Mouse (Mus musculus) stomach, postnatal 0 days (tissue): ENCODE data around the gene Igsf3. TPM values are rescaled to one million over a fixed set of nuclear protein-coding genes. Genes with fewer than 3 reads are reported as not detected.

Experiments
- ATAC-seq: fragments of 200-750 bp; cut with Nextera tagmentation; 2 replicates; pipeline ENCODE4 v1.8.0; 2017; ENCODE audit not compliant: low FRiP score, low TSS enrichment
- DNase-seq: peaks from one replicate; pipeline ENCODE4 v3.0.0-alpha.2; 2016; ENCODE audit warnings: low spot score
- H3K27ac ChIP-seq: fragments of 300-500 bp; sonication (generic); replicated peaks from 2 replicates; pipeline ENCODE4 v1.5.1; 2014; ENCODE audit warnings: mild to moderate bottlenecking, control low read depth
- H3K27me3 ChIP-seq: fragments of 300-500 bp; sonication (generic); 2 replicates; pipeline ENCODE4 v1.6.1; 2014; ENCODE audit warnings: low read length; ENCODE audit not compliant: control insufficient read depth, insufficient read depth
- H3K36me3 ChIP-seq: fragments of 300-500 bp; sonication (generic); 2 replicates; pipeline ENCODE4 v1.6.1; 2014; ENCODE audit warnings: low read length, mixed read lengths; ENCODE audit not compliant: control insufficient read depth, insufficient read depth
- H3K4me1 ChIP-seq: fragments of 300-500 bp; sonication (generic); replicated peaks from 2 replicates; pipeline ENCODE4 v1.6.1; 2014; ENCODE audit warnings: antibody characterized with exemption; ENCODE audit not compliant: control insufficient read depth, insufficient read depth
- H3K4me2 ChIP-seq: fragments of 300-500 bp; sonication (generic); replicated peaks from 2 replicates; pipeline ENCODE4 v1.6.1; 2014; ENCODE audit warnings: low read depth, mild to moderate bottlenecking, control low read depth, moderate library complexity
- H3K4me3 ChIP-seq: fragments of 300-500 bp; sonication (generic); 2 replicates; pipeline ENCODE4 v1.5.1; 2014; ENCODE audit warnings: low read depth, low read length, control low read depth
- H3K9ac ChIP-seq: fragments of 300-500 bp; sonication (generic); 2 replicates; pipeline ENCODE4 v1.6.1; 2014; ENCODE audit warnings: mild to moderate bottlenecking, low read length, control low read depth, mixed read lengths
- H3K9me3 ChIP-seq: fragments of 300-500 bp; sonication (generic); 2 replicates; pipeline ENCODE4 v1.6.1; 2016; ENCODE audit warnings: low read length; ENCODE audit not compliant: control insufficient read depth
- CTCF ChIP-seq: IDR thresholded peaks from 2 replicates; pipeline ENCODE4 v1.5.1; 2016; ENCODE audit warnings: antibody characterized with exemption, low read depth, mild to moderate bottlenecking, moderate library complexity
- EP300 ChIP-seq: optimal IDR thresholded peaks from 2 replicates; pipeline ENCODE3; 2016; ENCODE audit warnings: antibody characterized with exemption
- WGBS: fragments of 180-500 bp; shearing (Covaris S2); extraction: QIAGEN DNeasy Blood & Tissue Kit; methylation state at CpG from one replicate; pipeline ENCODE4 v1.1.7; 2014; 5-methylcytosine and 5-hydroxymethylcytosine counted together
- polyA plus RNA-seq: library from polyadenylated mRNA; unstranded; fragments of >200 nt; fragmentation: Nextera tagmentation; extraction: Ambion mirVana; gene quantifications from 2 replicates; pipeline ENCODE4 v1.2.1, GENCODE M21; 2015

The Igsf3 gene
- polyA plus RNA-seq, 1 experiment from 2014 or later = 12.4 TPM

- no peaks in the 10 kb centered on the region for H3K27me3 ChIP-seq
- ATAC-seq (no peak), DNase-seq (no peak)
- no peak overlapping the region for H3K27ac ChIP-seq
- H3K4me2 ChIP-seq = no peak overlapping the region
- TF ChIP-seq CTCF (peak; percentile 16; the same call in 1 of the 2 replicates), EP300 (no peak)
- no peaks in the 10 kb centered on the region for H3K36me3 ChIP-seq
- H3K4me1 ChIP-seq = no peaks in the 10 kb centered on the region
- 78% methylated on average over 7 of the region's 7 CpGs for WGBS
- H3K4me3 ChIP-seq = no peak overlapping the region
- H3K9me3 ChIP-seq = no peaks in the 10 kb centered on the region
- H3K9ac ChIP-seq = no peak overlapping the region
Observed at GRCm38 (mm10) chr3:101488204-101488603, 111.3 kb downstream of the Igsf3 start.

GRCm38 (mm10) chr3:101490515-101490914, 113.6 kb downstream of the Igsf3 start:
- Histone ChIP-seq H3K4me2 (no peak overlapping the region), H3K27me3 (no peaks in the 10 kb centered on the region), H3K9ac (no peak overlapping the region), H3K36me3 (no peaks in the 10 kb centered on the region), H3K9me3 (no peaks in the 10 kb centered on the region), H3K4me3 (no peak overlapping the region), H3K4me1 (no peaks in the 10 kb centered on the region), H3K27ac (no peak overlapping the region)
- TF ChIP-seq CTCF (no peak), EP300 (no peak)
- ATAC-seq (no peak), DNase-seq (no peak)
- WGBS = 58% methylated on average over 9 of the region's 9 CpGs

- Histone ChIP-seq H3K4me3 (no peak overlapping the region), H3K27ac (no peak overlapping the region), H3K4me2 (no peak overlapping the region), H3K36me3 (no peaks in the 10 kb centered on the region), H3K9ac (no peak overlapping the region), H3K27me3 (no peaks in the 10 kb centered on the region), H3K9me3 (no peaks in the 10 kb centered on the region), H3K4me1 (no peaks in the 10 kb centered on the region)
- TF ChIP-seq CTCF (no peak), EP300 (no peak)
- ATAC-seq (no peak), DNase-seq (no peak)
- WGBS = 77% methylated on average over 6 of the region's 6 CpGs
Observed at GRCm38 (mm10) chr3:101492908-101493307, 116.0 kb downstream of the Igsf3 start.

- peak; percentile 89 for DNase-seq
- no peaks in the 10 kb centered on the region for H3K4me1 ChIP-seq
- WGBS = 33% methylated on average over 10 of the region's 10 CpGs
- H3K9me3 ChIP-seq = no peaks in the 10 kb centered on the region
- H3K27me3 ChIP-seq = no peaks in the 10 kb centered on the region
- H3K4me2 ChIP-seq = no peak overlapping the region
- H3K36me3 ChIP-seq = no peaks in the 10 kb centered on the region
- no peak overlapping the region for H3K27ac ChIP-seq
- no peak overlapping the region for H3K9ac ChIP-seq
- no peak overlapping the region for H3K4me3 ChIP-seq
- peak; percentile 79 for ATAC-seq
- TF ChIP-seq EP300 (no peak), CTCF (peak; percentile 98)
Observed at GRCm38 (mm10) chr3:101493937-101494459, 117.1 kb downstream of the Igsf3 start.

GRCm38 (mm10) chr3:101497432-101498030, 120.6 kb downstream of the Igsf3 start:
- Histone ChIP-seq H3K9ac (no peak overlapping the region), H3K4me3 (no peak overlapping the region), H3K4me2 (no peak overlapping the region), H3K4me1 (0 out of 2 replicates have a peak, but pooled peaks cover 3% of the 10 kb centered on the region), H3K36me3 (no peaks in the 10 kb centered on the region), H3K9me3 (no peaks in the 10 kb centered on the region), H3K27me3 (no peaks in the 10 kb centered on the region), H3K27ac (no peak overlapping the region)
- ATAC-seq (no peak), DNase-seq (no peak)
- 78% methylated on average over 10 of the region's 10 CpGs for WGBS
- TF ChIP-seq CTCF (no peak), EP300 (no peak)

- Histone ChIP-seq H3K27ac (no peak overlapping the region), H3K36me3 (no peaks in the 10 kb centered on the region), H3K4me1 (0 out of 2 replicates have a peak, but pooled peaks cover 3% of the 10 kb centered on the region), H3K9ac (no peak overlapping the region), H3K27me3 (no peaks in the 10 kb centered on the region), H3K4me2 (no peak overlapping the region), H3K4me3 (no peak overlapping the region), H3K9me3 (no peaks in the 10 kb centered on the region)
- ATAC-seq (no peak), DNase-seq (no peak)
- no peak for TF ChIP-seq CTCF
- TF ChIP-seq EP300 = no peak
- WGBS = 55% methylated on average over 6 of the region's 6 CpGs
Observed at GRCm38 (mm10) chr3:101499906-101500305, 123.0 kb downstream of the Igsf3 start.
